Mouse (Mus musculus): ENCODE measurements around the gene Adgrf5.

Gene Adgrf5

DNA sequence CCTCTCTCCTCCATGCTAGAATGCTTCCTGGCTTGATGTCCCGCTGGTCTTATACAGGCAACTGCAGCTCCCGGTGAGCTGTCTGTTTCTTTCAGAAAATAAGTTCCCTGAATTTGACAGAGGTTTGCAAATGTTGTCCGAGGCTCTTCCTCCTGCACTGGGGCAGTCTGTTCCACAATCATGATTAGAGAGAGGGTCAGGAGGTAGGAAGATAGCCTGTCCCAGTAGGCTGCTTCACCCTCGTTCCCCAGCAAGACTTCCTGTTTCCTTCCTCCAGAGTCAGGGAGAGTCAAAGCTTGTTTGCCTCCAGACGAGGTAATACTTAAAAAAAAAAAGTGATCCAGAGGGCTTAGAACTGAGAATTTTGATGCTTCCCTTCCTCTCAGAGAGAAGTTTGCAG lies 16.3 kb downstream of the Adgrf5 start:
- no peak for DNase-seq (ENCODE audit: extremely low read depth, low read depth, low spot score)

- no peak for DNase-seq (ENCODE audit: extremely low read depth, low read depth, low spot score)
These were observed 18.5 kb downstream of the Adgrf5 start for GRCm38 (mm10) chr17:43378703-43379102.

DNA sequence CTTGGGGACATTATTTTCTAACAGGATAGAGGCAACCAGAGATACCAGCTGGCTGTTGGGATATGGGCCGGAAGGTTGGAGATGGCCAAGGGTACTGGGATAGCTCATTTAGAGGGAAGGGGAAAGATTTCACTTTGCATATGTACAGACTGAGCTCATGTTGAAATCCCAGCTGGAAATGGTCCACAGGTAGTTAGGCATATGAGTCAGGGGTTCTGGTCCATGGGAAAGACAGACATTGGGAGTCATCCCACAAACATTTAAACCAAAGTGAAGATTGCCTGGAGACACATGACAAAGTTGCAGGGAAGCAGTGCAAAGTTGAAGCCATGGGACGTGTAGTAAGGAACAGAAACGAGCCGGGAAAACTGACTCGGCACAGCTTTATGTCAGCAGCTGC lies 26.1 kb downstream of the Adgrf5 start:
- DNase-seq (ENCODE audit: extremely low read depth, low read depth, low spot score): no peak

- DNase-seq (ENCODE audit: extremely low read depth, low read depth, low spot score): no peak
These were observed 26.9 kb downstream of the Adgrf5 start for GRCm38 (mm10) chr17:43387171-43387570.

DNA sequence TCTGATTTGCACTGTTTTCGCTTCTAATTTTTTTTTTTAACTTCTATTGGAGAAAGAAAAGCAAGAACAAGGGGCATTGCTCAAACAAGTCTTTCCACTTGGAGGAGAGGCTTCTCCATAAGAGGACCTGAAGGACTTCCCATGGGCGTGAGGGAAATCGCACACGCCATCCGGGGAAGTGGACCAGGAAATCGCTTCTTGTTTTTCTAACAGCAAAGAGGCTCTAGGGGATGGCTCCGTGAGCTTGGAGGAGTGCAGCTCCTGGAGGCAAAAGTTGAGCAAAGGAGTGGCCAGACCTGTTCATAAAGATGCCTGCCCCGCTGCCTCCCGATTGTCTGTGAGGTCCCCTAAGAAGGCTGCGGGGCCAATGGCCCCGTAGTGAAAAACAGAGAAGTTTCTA lies 29.0 kb downstream of the Adgrf5 start:
- no peak for DNase-seq (ENCODE audit: extremely low read depth, low read depth, low spot score)

- DNase-seq (ENCODE audit: extremely low read depth, low read depth, low spot score): no peak
These were observed 31.9 kb downstream of the Adgrf5 start for GRCm38 (mm10) chr17:43392191-43392590.

- no peak for DNase-seq (ENCODE audit: extremely low read depth, low read depth, low spot score)
These were observed 33.4 kb downstream of the Adgrf5 start for GRCm38 (mm10) chr17:43393669-43394068.

DNA sequence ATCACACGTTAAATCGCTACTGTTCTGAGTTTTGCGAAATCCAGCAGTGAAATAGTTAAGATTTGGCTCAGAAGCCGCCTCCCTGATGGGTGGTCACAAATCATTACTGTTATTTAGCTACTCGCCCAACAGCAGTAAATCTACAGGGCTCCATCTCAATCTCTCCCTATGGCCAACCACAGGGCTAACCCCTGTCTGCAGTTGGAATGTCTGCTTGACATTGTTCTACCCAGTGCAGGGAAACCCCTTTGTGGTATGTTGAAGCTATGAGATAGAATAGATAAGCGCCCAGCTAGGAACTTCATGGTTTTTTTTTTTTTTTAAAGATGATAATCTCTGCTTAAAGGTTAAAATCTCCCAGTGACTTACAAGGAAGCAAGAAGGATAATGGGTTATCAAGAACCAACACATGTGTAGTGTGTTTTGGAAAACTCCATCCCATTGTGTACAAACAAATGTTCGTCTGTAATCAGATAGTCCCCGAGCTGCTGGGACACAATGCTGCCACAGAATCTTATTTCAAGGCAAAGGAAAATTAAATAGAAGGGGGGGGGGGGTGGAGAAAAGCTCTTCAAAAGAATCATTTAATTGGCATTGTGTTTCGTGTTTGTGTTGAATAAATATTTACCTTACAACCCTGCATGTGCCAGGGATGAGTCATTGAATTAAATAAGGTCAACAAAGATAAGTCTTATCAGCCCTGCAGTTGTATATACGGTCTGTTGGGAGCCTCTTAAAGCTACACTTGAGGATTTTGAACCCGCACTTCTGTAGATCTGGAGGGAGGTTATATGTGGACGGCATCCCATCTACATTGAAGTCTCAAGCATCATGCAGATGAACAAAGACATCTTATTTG lies 35.4 kb downstream of the Adgrf5 start:
- no peak for DNase-seq (ENCODE audit: extremely low read depth, low read depth, low spot score)

DNA sequence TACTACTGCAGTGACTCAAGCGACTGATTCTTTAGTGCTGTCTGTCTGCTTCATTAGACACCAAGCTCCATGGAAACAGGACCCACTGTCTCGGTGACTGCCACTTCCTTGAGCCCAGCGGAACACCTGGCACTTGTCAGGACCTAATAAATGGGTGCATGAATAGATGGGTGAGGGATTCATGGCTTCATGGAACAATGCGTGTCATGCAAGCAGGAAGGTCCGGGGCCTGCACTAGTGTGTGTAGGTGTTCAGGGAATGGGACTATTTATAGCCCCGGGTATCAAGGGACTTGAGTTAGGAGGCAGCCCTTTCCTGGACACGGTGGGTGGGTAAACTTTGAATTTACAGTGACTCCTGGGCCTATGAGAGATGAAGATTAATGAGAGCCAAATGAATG lies 38.4 kb downstream of the Adgrf5 start:
- no peak for DNase-seq (ENCODE audit: extremely low read depth, low read depth, low spot score)

GRCm38 (mm10) chr17:43399151-43399550 lies 38.9 kb downstream of the Adgrf5 start:
- no peak for DNase-seq (ENCODE audit: extremely low read depth, low read depth, low spot score)

DNA sequence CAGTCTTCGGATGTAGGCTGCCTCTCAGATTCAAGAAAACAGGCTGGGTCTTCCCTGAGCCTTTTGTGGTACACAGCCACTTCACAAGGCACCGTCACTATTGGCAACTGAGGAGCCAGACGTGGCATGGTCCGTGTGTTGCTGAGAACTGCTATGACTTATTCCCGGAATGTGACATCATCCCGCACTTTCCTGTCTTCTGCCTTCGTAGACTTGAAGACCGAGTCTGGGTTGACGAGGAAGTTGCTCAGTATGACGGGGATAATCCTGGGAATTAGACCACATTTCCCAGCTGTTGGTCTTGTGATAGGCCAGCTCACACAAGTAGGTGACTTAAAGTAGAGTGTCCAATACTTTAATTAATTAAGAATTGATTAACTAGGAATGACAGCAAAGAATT lies 40.2 kb downstream of the Adgrf5 start:
- no peak for DNase-seq (ENCODE audit: extremely low read depth, low read depth, low spot score)

DNA sequence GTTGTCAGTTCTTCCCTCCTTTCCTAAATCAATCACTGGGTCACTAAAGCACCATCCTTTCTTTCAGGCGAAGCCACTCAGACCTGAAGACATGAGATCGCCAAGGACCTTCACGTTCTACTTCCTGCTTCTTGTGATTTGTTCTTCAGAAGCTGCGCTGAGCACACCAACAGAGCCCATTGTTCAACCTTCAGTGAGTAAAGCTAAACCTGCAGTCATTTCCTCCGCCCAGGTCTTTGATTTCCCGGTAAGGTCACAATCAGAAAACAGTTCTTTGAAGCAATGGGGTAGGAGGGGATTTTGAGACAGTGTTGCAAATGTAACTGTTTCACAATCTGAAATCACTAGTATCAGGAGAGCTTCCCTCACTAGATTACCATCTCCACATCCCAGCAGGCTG lies 43.6 kb downstream of the Adgrf5 start:
- DNase-seq (ENCODE audit: extremely low read depth, low read depth, low spot score): no peak

DNA sequence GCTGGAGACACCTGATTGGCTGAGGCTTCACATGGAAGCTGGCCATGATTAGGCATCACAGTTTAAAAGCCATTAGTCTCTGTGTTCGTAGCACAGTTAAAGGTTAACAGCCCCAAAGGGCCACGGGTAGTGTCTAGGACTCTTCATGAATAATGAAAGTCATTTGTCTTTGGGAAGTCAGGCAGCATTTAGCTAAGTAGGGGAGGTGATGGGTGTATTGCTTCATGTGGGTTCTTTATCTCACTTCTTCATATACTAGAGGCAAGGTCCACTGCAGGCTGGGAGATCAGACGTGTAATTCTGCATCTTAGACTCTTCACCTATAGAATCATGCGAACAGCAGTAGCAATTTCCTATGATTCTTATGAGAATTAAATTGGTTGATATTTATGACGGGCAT lies 44.2 kb downstream of the Adgrf5 start:
- no peak for DNase-seq (ENCODE audit: extremely low read depth, low read depth, low spot score)

- DNase-seq (ENCODE audit: extremely low read depth, low read depth, low spot score): no peak
These were observed 46.1 kb downstream of the Adgrf5 start for GRCm38 (mm10) chr17:43406321-43406720.

DNA sequence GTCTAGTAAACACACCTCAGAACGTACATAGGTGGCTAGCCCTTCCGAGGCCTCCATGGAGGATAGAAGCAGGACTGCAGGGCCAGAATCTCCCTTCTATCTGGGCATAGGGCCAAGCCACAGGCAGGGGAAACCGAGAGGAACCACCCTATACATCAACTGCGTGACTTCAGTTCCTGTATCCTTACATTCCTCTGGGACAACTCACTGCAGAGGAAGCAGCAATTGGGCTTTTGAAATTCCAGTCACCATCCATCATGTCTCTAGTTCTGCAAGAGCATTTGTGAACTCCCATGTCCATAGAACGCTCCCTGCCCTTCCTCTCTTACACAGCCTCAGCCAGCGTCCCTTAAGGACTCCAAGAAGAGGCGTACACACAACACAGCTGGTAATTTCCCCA lies 47.3 kb downstream of the Adgrf5 start:
- no peak for DNase-seq (ENCODE audit: extremely low read depth, low read depth, low spot score)

- DNase-seq (ENCODE audit: extremely low read depth, low read depth, low spot score): no peak
These were observed 52.9 kb downstream of the Adgrf5 start for GRCm38 (mm10) chr17:43413182-43413581.

- DNase-seq (ENCODE audit: extremely low read depth, low read depth, low spot score): no peak
These were observed 59.0 kb downstream of the Adgrf5 start for GRCm38 (mm10) chr17:43419204-43419603.

DNA sequence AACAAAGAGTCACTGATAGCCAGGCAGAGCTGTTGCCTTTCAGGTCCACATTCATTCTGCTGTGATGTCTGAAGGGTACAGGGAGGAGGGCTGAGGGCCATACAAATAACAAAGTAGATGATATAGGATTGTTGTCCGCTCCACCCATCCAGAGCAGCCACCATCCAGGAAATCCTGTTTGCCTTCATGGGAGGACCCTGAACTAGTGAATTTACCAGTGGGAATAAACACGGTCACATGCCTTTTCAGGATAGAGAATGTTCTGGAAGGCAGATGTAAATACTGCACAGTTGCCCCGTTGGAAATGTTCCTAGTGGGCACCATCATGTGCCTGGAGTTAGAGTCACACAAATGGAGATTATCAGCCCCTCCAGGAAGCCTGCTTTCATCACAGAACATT lies 60.1 kb downstream of the Adgrf5 start:
- DNase-seq (ENCODE audit: extremely low read depth, low read depth, low spot score): no peak

DNA sequence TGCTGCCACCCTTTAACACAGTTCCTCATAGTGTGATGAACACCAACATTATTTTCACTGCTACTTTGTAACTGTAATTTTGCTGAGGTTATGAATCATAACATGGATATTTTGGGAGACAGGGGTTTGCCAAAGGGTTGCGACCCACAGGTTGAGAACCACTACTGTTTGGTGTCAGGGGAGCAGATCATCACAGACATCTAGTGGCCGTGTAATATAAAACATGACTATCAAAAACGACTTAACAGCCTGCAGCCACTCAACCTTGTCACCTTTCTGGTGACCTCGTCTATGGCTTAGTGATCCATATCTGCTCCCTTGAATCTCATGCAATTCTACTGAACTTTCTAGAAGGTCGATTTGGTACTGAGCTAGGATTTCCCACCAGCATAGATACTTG lies 63.7 kb downstream of the Adgrf5 start:
- DNase-seq (ENCODE audit: extremely low read depth, low read depth, low spot score): no peak

GRCm38 (mm10) chr17:43431692-43432091 lies 71.4 kb downstream of the Adgrf5 start:
- no peak for DNase-seq (ENCODE audit: extremely low read depth, low read depth, low spot score)

DNA sequence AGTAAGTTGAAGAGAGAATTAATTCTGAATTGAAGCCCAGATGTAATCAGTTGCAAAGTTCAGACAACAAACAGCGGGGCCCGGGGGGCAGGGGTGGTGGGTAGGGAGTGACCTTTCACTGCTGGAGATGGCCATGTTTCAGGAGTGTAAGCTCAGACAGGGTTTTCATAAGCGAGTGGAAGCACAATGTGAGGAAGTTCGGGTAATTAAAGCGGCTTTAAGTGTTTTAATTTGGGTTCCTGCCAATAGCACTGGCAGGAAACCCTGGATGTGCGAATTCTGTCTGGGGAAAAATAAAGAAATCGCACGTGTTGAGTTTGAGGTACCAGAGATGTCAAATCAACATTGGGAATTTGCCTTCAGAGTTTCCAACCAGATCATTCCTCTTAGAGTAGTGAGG lies 74.2 kb downstream of the Adgrf5 start:
- no peak for DNase-seq (ENCODE audit: extremely low read depth, low read depth, low spot score)

DNA sequence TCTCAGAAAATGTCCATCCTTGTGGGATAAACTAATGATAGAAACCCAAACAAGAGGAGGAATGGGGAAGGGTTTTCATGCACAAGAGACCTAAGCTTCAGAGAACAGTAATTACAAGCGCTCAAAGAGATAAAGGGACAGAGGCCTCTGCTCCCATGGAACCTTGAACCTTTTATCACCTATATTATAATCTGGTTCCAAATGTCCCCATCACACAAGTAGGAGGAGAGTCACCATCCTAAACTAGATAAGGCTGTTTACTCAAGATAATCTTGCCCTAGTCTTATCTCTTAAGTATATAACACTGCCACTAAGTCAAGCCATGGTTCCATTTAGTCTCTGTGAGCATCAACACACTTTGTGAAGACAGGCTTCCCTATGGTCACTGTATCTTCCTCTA lies 91.0 kb downstream of the Adgrf5 start:
- no peak for DNase-seq (ENCODE audit: extremely low read depth, low read depth, low spot score)

- no peak for DNase-seq (ENCODE audit: extremely low read depth, low read depth, low spot score)
These were observed 98.3 kb downstream of the Adgrf5 start for GRCm38 (mm10) chr17:43458598-43458997.

Data from fat pad, adult 2 months (tissue).